Mouse (Mus musculus): ENCODE measurements at regions not wholly inside any gene's neighbourhood (a gene's known extent, or its start where the extent isn't known, plus 50 kb on each side); places are given as distances from the start of the nearest gene placed in this dataset.
A peak's percentile ranks its signal among the peaks of the same experiment; 100 is the strongest.

GRCm38 (mm10) chr3:38230796-38231195 lies 253.8 kb downstream of the Ankrd50 start:
- H3K36me3 ChIP-seq: no peaks in the 10 kb centered on the region
- WGBS: 84% methylated on average over 6 of the region's 6 CpGs
- H3K4me2 ChIP-seq: no peak overlapping the region
- no peak overlapping the region for H3K4me3 ChIP-seq (replicated peaks)
- H3K9ac ChIP-seq: no peak overlapping the region
- H3K4me1 ChIP-seq: peaks cover 17% of the 10 kb centered on the region
- H3K27ac ChIP-seq: no peak overlapping the region
- no peak for ATAC-seq (ENCODE audit: insufficient read depth, low FRiP score, low read depth)
- no peaks in the 10 kb centered on the region for H3K9me3 ChIP-seq
- no peaks in the 10 kb centered on the region for H3K27me3 ChIP-seq (replicated peaks)

GRCm38 (mm10) chr3:38229686-38230085 lies 255.0 kb downstream of the Ankrd50 start:
- Histone ChIP-seq H3K9ac (no peak overlapping the region), H3K27me3 (replicated peaks) (no peaks in the 10 kb centered on the region), H3K4me1 (peaks cover 17% of the 10 kb centered on the region), H3K4me2 (no peak overlapping the region), H3K9me3 (no peaks in the 10 kb centered on the region), H3K4me3 (replicated peaks) (no peak overlapping the region), H3K27ac (no peak overlapping the region), H3K36me3 (no peaks in the 10 kb centered on the region)
- ATAC-seq (ENCODE audit: insufficient read depth, low FRiP score, low read depth): no peak
- 66% methylated on average over 5 of the region's 5 CpGs for WGBS

GRCm38 (mm10) chr3:38229051-38229450 lies 255.6 kb downstream of the Ankrd50 start:
- no peaks in the 10 kb centered on the region for H3K36me3 ChIP-seq
- H3K27ac ChIP-seq: no peak overlapping the region
- no peak overlapping the region for H3K4me3 ChIP-seq (replicated peaks)
- H3K4me2 ChIP-seq: no peak overlapping the region
- ATAC-seq (ENCODE audit: insufficient read depth, low FRiP score, low read depth): no peak
- 36% methylated on average over 10 of the region's 10 CpGs for WGBS
- no peaks in the 10 kb centered on the region for H3K9me3 ChIP-seq
- H3K9ac ChIP-seq: no peak overlapping the region
- no peaks in the 10 kb centered on the region for H3K27me3 ChIP-seq (replicated peaks)
- H3K4me1 ChIP-seq: peaks cover 17% of the 10 kb centered on the region

- H3K9ac ChIP-seq: no peak overlapping the region
- no peak overlapping the region for H3K27ac ChIP-seq
- no peak for ATAC-seq (ENCODE audit: insufficient read depth, low FRiP score, low read depth)
- H3K9me3 ChIP-seq: no peaks in the 10 kb centered on the region
- WGBS: 23% methylated on average over 6 of the region's 6 CpGs
- H3K4me3 ChIP-seq (replicated peaks): no peak overlapping the region
- H3K4me1 ChIP-seq: peaks cover 15% of the 10 kb centered on the region
- H3K27me3 ChIP-seq (replicated peaks): no peaks in the 10 kb centered on the region
- H3K36me3 ChIP-seq: no peaks in the 10 kb centered on the region
- H3K4me2 ChIP-seq: no peak overlapping the region
Measured at GRCm38 (mm10) chr3:38227596-38227995, 257.0 kb downstream of the Ankrd50 start.

- H3K4me2 ChIP-seq: no peak overlapping the region
- 68% methylated on average over 9 of the region's 9 CpGs for WGBS
Measured at GRCm38 (mm10) chr3:38227121-38227520, 257.5 kb downstream of the Ankrd50 start.

GRCm38 (mm10) chr3:38226147-38226546 lies 258.5 kb downstream of the Ankrd50 start:
- H3K9ac ChIP-seq: no peak overlapping the region
- H3K4me1 ChIP-seq: peaks cover 4% of the 10 kb centered on the region; the same call in 1 of the 2 replicates
- 48% methylated on average over 2 of the region's 2 CpGs for WGBS
- H3K9me3 ChIP-seq: no peaks in the 10 kb centered on the region
- no peak overlapping the region for H3K4me3 ChIP-seq (replicated peaks)
- no peaks in the 10 kb centered on the region for H3K36me3 ChIP-seq
- H3K27ac ChIP-seq: no peak overlapping the region
- H3K4me2 ChIP-seq: no peak overlapping the region
- ATAC-seq (ENCODE audit: insufficient read depth, low FRiP score, low read depth): 0 out of 2 replicates have a peak, but pooled peaks have one; percentile 73
- no peaks in the 10 kb centered on the region for H3K27me3 ChIP-seq (replicated peaks)

More at GRCm38 (mm10) chr3:38227121-38227520, 257.5 kb downstream of the Ankrd50 start:
- H3K4me3 ChIP-seq (replicated peaks): no peak overlapping the region
- H3K9me3 ChIP-seq: no peaks in the 10 kb centered on the region
- H3K27ac ChIP-seq: no peak overlapping the region
- H3K36me3 ChIP-seq: no peaks in the 10 kb centered on the region
- H3K4me1 ChIP-seq: peaks cover 10% of the 10 kb centered on the region
- ATAC-seq (ENCODE audit: insufficient read depth, low FRiP score, low read depth): no peak
- no peaks in the 10 kb centered on the region for H3K27me3 ChIP-seq (replicated peaks)
- H3K9ac ChIP-seq: no peak overlapping the region

GRCm38 (mm10) chr3:38221834-38222215 lies 262.8 kb downstream of the Ankrd50 start:
- no peaks in the 10 kb centered on the region for H3K36me3 ChIP-seq
- ATAC-seq (ENCODE audit: insufficient read depth, low FRiP score, low read depth): no peak
- no peaks in the 10 kb centered on the region for H3K9me3 ChIP-seq
- no peak overlapping the region for H3K9ac ChIP-seq
- H3K4me3 ChIP-seq (replicated peaks): no peak overlapping the region
- WGBS: 79% methylated on average over 8 of the region's 8 CpGs
- H3K27ac ChIP-seq: peak overlapping the region; percentile 32; the same call in 1 of the 2 replicates
- H3K27me3 ChIP-seq (replicated peaks): no peaks in the 10 kb centered on the region
- H3K4me2 ChIP-seq: no peak overlapping the region
- H3K4me1 ChIP-seq: no peaks in the 10 kb centered on the region

GRCm38 (mm10) chr3:38220934-38221833 lies 263.5 kb downstream of the Ankrd50 start:
- Histone ChIP-seq H3K9ac (no peak overlapping the region), H3K9me3 (no peaks in the 10 kb centered on the region), H3K4me3 (replicated peaks) (no peak overlapping the region), H3K4me1 (no peaks in the 10 kb centered on the region), H3K27ac (peak overlapping the region; percentile 32; the same call in 1 of the 2 replicates), H3K4me2 (0 out of 2 replicates have a peak overlapping the region, but pooled peaks have one; percentile 16), H3K27me3 (replicated peaks) (no peaks in the 10 kb centered on the region), H3K36me3 (no peaks in the 10 kb centered on the region)
- WGBS: 31% methylated on average over 11 of the region's 11 CpGs
- ATAC-seq (ENCODE audit: insufficient read depth, low FRiP score, low read depth): peak; percentile 50; the same call in 1 of the 2 replicates

GRCm38 (mm10) chr3:38209081-38209480 lies 275.6 kb downstream of the Ankrd50 start:
- Histone ChIP-seq H3K27me3 (replicated peaks) (no peaks in the 10 kb centered on the region), H3K9me3 (no peaks in the 10 kb centered on the region), H3K4me1 (no peaks in the 10 kb centered on the region), H3K4me3 (replicated peaks) (no peak overlapping the region), H3K9ac (no peak overlapping the region), H3K27ac (no peak overlapping the region), H3K4me2 (no peak overlapping the region), H3K36me3 (no peaks in the 10 kb centered on the region)
- no peak for ATAC-seq (ENCODE audit: insufficient read depth, low FRiP score, low read depth)
- WGBS: 79% methylated on average over 3 of the region's 3 CpGs

- no peak overlapping the region for H3K9ac ChIP-seq
- 96% methylated on average over 1 of the region's 1 CpGs for WGBS
- no peak overlapping the region for H3K4me2 ChIP-seq
- no peaks in the 10 kb centered on the region for H3K9me3 ChIP-seq
- ATAC-seq (ENCODE audit: insufficient read depth, low FRiP score, low read depth): no peak
- H3K36me3 ChIP-seq: no peaks in the 10 kb centered on the region
- H3K27ac ChIP-seq: no peak overlapping the region
- H3K4me3 ChIP-seq (replicated peaks): no peak overlapping the region
- H3K27me3 ChIP-seq (replicated peaks): no peaks in the 10 kb centered on the region
- H3K4me1 ChIP-seq: no peaks in the 10 kb centered on the region
Measured at GRCm38 (mm10) chr3:38207867-38208266, 276.8 kb downstream of the Ankrd50 start.

GRCm38 (mm10) chr3:38201861-38202656 lies 282.6 kb downstream of the Ankrd50 start:
- no peak overlapping the region for H3K4me3 ChIP-seq (replicated peaks)
- no peak overlapping the region for H3K4me2 ChIP-seq
- 66% methylated on average over 10 of the region's 10 CpGs for WGBS
- ATAC-seq (ENCODE audit: insufficient read depth, low FRiP score, low read depth): no peak
- H3K9ac ChIP-seq: no peak overlapping the region
- H3K27me3 ChIP-seq (replicated peaks): no peaks in the 10 kb centered on the region
- H3K9me3 ChIP-seq: no peaks in the 10 kb centered on the region
- H3K27ac ChIP-seq: no peak overlapping the region
- H3K36me3 ChIP-seq: no peaks in the 10 kb centered on the region
- H3K4me1 ChIP-seq: no peaks in the 10 kb centered on the region

GRCm38 (mm10) chr3:38194001-38194400 lies 290.6 kb downstream of the Ankrd50 start:
- Histone ChIP-seq H3K9ac (no peak overlapping the region), H3K9me3 (no peaks in the 10 kb centered on the region), H3K36me3 (no peaks in the 10 kb centered on the region), H3K27ac (no peak overlapping the region), H3K4me1 (no peaks in the 10 kb centered on the region), H3K27me3 (replicated peaks) (no peaks in the 10 kb centered on the region), H3K4me2 (no peak overlapping the region), H3K4me3 (replicated peaks) (no peak overlapping the region)
- 63% methylated on average over 4 of the region's 4 CpGs for WGBS
- no peak for ATAC-seq (ENCODE audit: insufficient read depth, low FRiP score, low read depth)
